Mouse (Mus musculus): Measurements from ENCODE around the gene Tulp1. TPM values are rescaled to one million over a fixed set of nuclear protein-coding genes. Genes with fewer than 3 reads are reported as not detected.
"Not testable (repeated sequence)": the region's sequence is repeated elsewhere in the genome, so short reads cannot be mapped to it uniquely, and the experiment has no call there.

Gene Tulp1
- polyA plus RNA-seq, 2 experiments from 2014 or later: 0.34 TPM; not detected in 1

DNA sequence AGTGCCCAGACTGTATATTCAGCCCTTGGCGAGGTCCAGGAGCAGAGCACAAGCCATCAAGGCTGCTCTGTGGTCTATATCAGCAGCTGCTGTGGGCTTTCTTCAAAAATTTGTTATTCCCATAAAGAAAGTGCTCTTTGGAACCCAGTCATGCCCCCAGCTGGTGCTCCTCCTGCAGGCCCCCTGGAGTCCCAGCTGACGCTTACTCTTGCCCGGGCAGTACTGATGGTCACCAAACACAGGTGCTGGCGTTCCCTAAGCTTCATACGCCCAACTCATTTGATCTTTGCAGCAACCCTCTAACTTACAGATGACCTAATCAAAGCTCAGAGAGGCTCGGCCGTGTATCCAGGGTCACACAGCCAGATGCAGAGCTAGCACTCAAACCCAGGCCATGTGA, 27.5 kb downstream of the Tulp1 start:
- no peak for ATAC-seq

DNA sequence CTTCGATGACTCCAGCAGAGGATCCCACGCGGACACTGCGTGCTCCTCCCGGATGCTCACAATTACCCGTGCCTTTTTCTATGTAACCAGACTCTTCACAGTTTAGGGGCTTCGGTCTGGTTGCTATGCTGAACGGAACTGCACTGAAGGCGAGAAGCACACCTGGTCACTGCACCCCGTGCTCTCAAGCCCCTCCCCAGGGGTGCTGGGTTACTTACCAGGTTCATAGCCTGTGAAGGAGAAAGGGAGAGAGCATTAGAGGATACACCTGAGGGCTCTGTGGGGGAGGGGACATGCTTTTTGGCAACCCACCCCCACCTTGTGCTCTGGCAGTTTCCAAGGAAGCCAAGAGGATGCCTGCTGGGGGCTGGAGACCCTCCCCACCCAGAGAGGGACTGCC, 29.8 kb downstream of the Tulp1 start:
- ATAC-seq: no peak

DNA sequence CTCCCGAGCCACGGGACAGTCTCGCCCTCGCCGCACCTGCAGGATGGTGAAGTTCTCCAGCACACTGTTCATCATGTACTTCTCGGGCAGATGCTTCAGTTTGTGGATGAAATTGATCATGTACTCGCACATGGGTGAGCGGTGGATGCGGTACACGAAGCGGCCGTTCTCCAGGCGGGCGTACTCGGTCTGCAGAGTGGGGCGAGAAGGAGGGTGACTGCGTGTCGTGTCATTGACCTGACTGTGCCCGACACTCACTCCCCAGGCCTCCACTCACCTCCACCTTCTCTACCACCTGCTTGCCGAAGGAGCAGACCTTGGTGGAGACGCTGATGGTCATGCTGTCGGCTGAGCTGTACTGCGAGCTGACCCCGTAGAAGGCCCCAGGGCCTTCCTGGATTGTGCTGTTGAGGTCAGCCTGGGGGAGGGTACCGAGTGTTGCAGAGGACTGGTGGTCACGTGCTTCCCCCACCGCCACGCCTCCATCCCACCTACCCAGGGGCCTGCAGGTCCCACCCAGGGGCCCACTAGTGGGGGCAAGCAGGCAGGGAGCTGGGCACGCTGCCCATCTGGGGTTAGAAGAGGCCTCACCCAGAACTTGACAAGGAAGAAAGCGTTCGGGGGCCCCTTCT, 32.0 kb downstream of the Tulp1 start:
- no peak for ATAC-seq

DNA sequence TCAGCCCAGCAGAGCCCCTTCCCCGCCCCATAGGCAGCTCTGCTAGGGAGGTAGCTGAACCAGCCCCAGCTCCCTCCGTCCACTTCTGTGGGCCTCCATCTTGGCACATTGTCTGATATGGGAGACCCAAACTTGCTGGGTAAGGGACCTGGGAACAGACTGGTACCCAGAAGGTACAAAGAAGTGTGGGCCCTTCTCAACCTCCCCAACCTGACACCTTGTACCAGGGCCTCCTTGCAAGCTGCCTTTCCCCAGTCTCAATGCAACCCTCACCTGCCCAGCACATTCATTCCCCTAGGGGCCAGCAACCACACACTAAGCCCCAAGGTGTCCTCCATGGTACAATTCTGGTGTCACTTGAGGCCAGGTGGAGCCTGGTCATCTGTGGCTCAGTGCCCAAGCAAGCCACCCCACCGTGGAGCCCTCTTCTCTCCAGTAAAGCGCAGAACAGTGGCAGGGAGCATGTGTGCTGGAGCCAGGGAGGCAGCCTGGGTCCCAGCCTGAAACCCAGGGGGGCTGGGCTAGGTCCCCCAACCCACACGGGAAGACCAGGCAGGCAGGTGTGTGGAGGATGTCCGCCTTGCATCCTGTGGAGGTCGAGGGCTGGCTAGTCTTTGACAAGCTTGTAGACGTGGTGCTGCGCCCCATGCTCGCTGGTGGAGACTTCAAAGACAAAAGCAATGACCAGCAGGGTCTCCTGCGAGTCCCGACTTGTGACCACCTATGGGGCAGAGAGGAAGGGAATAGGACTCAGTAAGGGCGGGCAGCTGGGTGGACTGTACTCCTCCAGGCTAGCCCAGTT, 32.7 kb downstream of the Tulp1 start:
- ATAC-seq: no peak

DNA sequence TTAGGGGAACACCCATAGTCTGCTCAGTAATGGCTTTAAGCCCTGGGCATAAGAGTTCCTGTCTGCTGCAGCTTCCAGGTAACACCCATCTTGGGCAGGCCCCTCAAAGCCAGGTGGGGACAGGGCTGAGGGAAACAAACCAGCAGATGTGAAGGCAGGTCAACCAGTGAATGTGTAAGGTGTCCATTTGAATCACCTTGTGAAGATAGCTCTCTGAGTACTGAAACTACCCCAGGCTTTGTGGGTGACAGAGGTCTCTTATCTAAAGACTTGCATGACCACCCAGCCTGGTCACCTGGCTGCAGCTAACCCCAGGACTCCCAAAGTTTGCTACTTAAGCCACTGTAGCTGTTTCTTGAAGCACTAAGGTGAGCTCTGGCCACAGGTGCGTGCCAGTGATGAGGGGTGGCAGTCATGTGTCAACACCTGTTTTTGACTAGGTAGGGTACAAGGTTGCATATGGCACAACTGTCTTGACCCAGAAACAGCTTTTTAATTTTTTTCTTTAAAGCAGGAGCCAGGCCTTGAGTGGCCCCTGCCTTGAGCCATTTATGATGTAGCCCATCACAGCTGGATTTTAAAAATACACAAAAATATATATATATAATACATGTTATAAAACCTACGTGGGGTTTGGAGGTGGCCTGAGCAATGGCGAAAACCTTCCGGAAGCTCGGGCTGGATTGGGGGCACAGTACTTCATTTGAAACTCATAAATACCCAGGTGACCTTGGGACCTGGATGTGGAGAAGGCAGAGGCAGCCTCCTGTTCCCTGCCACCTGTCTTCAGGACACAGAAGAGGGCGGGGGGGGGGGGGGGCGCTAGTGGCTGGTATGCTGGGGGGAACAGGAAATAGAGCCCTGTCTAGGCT, 33.5 kb downstream of the Tulp1 start:
- no peak for ATAC-seq

DNA sequence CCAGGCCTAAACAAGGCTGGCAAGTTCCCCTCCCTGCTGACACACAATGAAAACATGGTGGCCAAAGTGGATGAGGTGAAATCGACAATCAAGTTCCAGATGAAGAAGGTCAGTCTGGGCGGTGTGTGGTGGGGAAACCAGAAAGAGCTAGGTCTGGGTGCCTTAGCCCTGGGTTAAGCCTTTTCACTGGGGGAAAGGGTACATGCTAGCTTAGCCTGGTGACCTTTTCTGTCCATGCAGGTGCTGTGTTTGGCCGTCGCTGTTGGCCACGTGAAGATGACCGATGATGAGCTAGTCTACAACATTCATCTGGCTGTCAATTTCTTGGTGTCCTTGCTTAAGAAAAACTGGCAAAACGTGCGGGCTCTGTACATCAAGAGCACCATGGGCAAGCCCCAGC, 34.4 kb downstream of the Tulp1 start:
- ATAC-seq: not testable (repeated sequence)

DNA sequence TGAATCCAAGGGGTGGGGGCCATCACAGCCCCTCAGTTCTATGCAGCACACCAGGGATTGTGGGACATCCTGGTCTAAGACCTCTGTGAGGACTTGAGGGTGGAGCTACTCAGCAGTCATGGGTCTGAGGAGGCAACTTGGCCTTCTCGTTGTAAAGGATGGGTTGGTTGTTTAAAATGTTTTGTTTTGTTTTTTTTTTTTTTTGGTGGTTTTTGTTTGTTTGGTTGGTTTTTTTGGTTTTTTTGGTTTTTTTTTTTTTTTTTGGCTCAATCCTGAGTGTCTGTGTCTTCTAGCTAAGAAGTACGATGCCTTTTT, 34.8 kb downstream of the Tulp1 start:
- no peak for ATAC-seq

DNA sequence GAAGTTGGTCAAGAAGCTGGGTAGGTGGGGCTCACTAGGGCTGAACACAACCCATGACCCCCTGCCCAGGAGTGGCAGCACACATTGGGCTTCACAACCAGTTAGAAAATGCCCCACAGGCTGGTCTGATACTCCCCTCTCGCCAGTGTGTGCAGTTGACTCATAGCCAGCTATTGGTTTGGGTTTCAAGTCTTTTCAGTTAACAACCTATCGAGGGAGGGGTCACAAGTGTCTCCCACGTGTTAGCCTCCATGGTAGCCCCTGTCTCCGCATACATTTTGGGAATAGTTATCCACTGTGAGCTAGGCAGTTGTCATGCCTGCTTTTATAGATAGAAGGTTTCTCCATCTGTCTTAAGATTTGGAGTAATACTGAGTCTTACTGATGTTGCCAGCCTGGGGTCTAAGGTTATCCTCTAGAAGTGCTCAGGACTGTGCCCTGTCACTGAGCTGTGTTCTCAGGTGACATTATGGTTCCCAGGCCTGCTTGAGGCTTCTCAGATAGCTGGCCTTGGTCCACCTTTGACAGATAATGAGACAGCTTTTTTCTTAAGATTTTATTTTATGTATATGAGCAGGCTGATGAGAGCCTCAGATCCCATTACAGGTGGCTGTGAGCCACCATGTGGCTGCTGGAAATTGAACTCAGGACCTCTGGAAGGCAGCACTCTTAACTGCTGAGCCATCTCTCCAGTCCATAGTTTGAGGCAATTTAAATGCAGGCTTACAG, 35.4 kb downstream of the Tulp1 start:
- ATAC-seq: no peak

DNA sequence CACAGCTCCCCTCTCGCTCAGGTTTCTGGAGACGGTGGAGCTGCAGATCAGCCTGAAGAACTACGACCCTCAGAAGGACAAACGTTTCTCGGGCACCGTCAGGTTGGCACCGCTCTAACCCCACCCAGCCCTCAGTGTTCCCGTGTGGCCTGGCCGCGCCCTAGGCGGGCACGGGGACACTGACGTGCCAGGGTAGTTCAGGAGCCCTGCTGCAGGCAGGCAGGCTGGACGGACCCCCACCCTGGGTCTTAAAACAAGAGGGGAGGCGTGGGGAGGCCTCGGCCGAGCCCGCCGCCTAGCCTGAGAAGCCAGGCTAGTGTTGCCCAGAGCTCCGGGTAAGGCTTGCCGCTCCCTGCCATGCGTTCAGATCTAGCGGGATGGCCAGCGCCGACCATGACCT, 36.1 kb downstream of the Tulp1 start:
- peak; percentile 8 for ATAC-seq

DNA sequence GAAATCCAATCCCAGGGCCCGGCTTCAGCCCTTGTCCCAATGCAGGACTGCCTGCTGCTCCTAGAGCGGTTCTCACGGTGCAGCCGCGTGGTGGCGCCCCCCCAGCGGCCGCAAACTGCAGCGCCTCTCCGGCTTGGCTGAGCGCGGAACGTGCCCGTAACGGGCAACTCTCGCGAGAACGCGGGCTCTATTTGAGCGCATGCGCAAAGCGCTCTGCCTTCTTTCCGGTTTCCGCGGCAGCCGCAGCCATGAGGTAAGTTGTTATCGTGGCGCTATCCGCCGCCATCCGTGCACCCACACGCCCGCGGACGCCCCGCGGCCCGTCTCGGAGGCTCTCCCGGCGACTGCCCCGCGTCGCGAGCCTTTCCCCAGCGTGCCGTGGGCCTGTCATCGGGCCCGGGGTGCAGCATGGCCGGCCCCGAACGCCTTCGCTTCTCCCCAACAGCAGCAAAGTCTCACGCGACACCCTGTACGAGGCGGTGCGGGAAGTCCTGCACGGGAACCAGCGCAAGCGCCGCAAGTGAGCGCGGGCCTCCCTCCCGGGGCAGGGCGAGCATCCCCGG, 36.6 kb downstream of the Tulp1 start, which contains the start of gene Rpl10a:
TSS of gene Rpl10a (plus strand) at position 106 of the 563 bp plus-strand sequence.
- ATAC-seq: peak; percentile 89

DNA sequence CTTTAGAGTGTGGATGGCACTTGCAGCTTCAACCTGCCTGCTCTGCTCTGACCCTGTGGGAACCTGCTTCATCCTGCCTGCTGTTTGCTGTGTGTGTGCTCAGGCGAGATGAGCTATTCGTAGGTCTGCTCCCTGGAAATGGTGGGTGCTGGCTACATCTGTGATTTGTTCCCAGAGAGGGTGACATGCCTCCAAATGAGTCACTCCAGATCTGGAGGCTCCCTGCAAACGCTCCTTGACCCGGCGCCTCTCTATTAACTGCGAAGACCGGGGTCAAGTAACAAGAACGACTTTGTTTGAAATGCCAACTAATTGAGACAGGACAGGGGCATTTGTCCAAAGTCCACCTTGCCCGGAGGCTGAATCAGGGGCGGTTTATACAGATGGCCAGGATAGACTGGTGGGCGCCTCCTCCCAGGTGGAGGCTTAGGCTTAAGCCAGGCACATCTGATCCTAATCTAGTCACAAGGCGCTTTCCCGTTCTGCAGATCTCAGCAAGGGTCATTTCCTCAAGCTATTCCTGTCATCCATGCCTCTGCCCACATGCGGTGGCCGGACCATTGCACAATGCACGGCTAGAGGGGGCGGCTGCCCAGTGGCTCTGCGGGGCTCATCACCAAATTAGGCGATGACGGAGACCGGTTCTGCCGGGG, 37.2 kb downstream of the Tulp1 start:
- ATAC-seq: peak; percentile 7

DNA sequence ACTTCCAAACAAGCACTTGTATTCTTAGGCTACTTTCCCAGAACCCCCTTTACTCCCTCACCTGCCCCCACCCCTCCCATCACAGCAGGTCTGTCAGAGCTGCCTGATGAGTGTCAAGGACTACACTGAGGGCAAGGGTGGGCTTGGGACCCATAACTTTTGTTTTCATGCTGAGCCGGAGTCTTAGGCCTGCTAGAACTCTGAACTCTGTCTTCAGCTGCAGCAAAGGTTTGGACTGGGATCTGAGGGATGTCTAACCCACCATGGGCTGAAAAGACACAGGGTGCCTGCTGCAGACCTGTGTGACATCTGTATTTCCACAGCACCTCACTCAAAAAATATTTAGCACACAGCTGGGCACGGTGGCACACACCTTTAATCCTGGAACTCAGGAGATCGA, 38.1 kb downstream of the Tulp1 start:
- no peak for ATAC-seq

DNA sequence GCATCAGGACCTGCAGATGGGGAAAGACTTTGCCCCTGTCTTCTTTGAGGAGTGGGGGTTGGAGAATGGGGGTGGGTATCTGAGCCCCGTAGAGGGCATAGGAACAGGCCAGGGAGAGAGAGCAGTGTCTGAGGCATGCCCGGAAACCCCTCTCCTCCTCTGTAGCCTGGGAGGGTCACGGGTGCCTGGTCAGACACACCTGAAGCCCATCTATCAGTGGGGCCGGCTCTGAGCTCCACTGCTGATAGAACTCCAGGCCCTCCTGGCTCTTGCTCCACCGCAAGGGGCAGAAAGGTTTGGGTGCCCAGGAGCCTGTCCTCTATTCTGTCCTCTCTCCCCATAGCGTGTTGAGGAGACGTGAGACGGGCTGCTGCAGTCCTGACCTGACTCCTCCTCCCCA, 39.3 kb downstream of the Tulp1 start:
- no peak for ATAC-seq

DNA sequence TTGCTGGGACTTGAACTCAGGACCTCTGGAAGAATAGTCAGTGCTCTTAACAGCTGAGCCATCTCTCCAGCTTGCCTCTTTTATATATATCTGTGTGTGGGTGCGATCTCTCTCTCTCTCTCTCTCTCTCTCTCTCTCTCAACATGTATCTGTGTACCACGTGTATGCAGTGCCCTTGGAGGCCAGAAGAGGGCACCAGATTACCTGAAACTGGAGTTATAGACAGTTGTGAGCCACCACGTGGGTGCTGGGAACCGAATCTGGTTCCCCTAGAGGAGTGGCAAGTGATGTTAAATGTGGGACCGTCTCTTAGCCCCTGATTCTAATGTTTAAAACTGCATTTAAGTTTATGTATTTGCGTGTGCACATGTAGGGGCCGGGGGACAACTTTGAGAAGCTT, 40.6 kb downstream of the Tulp1 start:
- ATAC-seq: not testable (repeated sequence)

DNA sequence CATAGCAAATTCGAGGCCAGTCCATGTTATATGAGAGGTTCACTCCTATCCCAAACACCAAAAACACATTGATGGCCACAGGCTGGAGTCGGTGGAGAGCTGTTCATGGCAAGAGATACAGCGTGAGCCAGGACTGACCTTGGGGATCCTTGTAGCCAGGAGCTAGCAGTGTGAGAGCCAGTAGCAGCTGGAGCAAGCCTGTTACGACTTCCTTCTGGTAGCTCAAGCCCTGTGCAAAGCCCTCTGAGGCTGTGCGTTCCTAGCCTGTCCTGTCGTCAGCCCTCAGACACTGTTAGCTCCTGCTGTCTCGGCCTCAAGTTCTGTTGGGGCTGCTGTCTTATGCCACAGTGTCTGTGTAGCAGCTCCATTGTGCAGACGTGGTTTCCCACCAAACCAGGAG, 41.2 kb downstream of the Tulp1 start:
- no peak for ATAC-seq

DNA sequence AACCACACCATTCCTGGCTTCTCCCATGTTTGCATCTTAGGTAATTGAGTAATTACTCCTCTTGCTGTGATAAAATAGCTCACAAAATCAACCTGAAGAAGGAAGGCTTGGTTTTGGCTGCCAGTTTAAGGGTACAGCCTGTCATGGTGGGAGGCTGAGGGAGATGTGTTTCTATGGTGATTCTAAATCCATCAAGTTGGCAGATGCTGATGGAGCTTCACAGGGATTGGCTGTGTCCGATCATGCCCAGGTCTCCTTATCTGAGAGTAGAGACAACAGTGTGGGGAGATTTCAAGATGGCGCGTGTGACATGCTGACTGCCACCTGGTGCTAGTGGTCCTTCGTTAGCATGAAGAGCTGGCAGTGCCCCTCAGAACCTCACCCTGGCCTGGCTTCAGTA, 43.3 kb downstream of the Tulp1 start:
- ATAC-seq: no peak

DNA sequence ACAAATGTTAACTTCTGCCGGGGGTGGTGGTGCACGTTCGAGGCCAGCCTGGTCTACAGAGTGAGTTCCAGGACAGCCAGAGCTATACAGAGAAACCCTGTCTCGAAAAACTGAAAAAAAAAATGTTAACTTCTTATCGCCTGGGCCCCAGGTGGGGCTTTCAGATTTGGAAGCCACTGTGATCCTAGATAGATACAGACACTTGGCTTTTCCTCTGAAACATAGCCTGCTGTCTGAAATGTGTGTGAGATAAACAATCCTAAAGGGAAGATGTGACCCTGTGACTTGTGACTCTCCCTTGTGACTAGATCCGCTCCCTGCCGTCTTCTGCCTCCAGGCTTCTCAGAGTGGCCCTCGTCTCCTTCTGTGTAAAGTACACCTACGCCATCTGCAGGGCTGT, 47.3 kb downstream of the Tulp1 start:
- ATAC-seq: no peak

DNA sequence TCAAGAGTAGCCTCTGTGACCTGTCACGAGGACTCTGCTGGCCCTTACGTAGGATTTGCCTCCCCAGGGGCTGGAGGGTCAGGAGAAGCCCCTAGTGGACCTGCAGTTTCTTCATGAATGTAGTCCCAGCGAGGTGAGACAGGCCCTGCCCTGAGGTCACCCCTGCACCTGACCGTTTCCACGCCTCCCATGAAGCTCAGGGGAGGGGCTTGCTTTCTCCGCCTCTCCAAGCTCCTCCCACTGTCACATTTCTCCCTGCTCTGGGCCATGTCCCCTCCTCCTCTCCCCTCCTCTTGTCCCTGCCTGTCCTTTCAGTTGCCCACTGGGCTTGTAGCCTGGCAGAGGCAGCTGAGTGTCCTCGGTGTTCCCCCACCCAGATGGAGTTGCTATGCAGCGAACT, 47.9 kb downstream of the Tulp1 start:
- ATAC-seq: no peak

DNA sequence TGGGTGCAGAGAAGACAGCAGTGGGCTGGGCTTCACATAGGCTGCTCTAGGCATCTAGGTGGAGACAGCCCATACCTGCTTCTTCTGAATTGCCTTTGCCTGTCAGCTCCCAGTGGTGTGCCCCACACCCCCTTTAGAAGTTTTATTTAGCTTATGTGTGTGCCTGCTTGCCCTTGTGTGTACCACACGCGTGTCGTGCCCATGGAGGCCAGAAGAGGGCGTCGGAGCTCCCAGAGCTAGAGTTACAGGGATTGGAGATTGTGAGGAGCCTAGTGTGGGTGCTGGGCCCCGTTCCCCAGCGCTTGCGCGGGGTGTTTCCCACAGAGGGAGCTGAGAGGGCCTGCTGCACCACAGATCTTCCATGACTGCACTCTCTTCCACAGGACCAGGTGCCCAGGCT, 48.5 kb downstream of the Tulp1 start:
- no peak for ATAC-seq

DNA sequence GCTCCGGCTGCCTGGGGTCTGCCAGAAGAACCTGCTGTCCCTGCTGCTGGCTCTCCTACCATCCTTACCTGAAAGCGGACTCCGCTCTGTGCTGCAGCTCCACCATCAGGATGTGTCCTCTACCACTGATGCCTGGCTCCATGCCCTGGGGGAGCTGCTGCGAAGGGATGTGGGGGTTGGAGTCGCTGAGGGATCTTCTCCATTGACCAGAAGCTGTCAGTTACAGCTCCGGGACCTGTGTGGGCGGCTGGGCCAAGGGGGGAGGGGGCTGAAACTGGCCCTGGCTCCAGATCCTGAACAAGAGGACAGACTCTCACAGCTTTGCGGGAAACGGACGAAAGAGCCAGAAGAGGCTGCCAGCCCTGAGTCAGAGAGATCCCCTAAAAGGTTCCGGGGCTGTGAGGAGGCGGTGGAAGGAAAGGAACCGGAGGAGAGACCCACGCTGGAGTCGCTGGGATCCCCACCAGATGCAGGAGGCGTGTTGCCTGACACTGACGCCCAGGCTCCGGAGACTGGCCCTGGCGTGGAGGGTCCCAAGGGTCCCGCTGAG, 49.3 kb downstream of the Tulp1 start:
- ATAC-seq: no peak

DNA sequence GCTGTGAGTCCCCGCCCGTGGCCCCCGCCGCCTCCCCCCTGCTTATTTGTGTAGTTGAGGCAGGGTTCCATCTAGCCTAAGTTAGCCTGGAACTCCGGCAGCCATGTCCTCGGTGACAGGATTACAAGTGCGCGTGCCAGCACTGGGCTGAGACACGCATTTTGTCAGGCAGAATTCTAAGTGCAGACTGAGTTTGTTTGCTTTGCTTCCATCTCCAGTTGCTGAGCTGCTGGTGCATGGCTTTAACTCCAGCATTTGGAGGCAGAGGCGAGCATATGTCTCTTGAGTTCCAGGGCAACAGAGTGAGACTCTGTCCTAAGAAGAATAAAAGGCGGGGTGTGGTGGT, 51.2 kb downstream of the Tulp1 start:
- no peak for ATAC-seq
